Mouse (Mus musculus): ENCODE data around the gene Srsf11. TPM values are rescaled to one million over a fixed set of nuclear protein-coding genes. Genes with fewer than 3 reads are reported as not detected.

Gene Srsf11
- total RNA-seq, 2 experiments from 2014 or later = 227 to 277 TPM

GRCm38 (mm10) chr3:157993322-157993721 is 43.1 kb downstream of the Srsf11 start:
- ATAC-seq (replicated peaks; ENCODE audit: poor library complexity) = no peak

- ATAC-seq (replicated peaks; ENCODE audit: poor library complexity) = no peak
Observed at GRCm38 (mm10) chr3:157979619-157980018, 56.8 kb downstream of the Srsf11 start.

GRCm38 (mm10) chr3:157973236-157973635 is 63.2 kb downstream of the Srsf11 start:
- 0 out of 2 replicates have a peak, but pooled peaks have one; percentile 37 for ATAC-seq (replicated peaks; ENCODE audit: poor library complexity)

- ATAC-seq (replicated peaks; ENCODE audit: poor library complexity) = no peak
Observed at GRCm38 (mm10) chr3:157971151-157971550, 65.3 kb downstream of the Srsf11 start.

Other genes with a start within 250 kb of the Srsf11 start
- gene Cth, start 111.6 kb downstream of the Srsf11 start, total RNA-seq (2015) = 0.15 and 0.34 TPM in 2 replicates
- gene Cth, start 111.6 kb downstream of the Srsf11 start, total RNA-seq (2017) = 1.4 TPM in 1 of 2 replicates, not detected in the other
- gene Ankrd13c, start 89.4 kb downstream of the Srsf11 start, total RNA-seq (2015) = 47.7 and 50.0 TPM in 2 replicates
- 41.4 and 45.6 TPM in 2 replicates for gene Ankrd13c, start 89.4 kb downstream of the Srsf11 start, total RNA-seq (2017)
- gene Lrrc40, start within 50 bp of the Srsf11 start, total RNA-seq (2015) = 40.0 and 40.8 TPM in 2 replicates
- 36.8 and 42.8 TPM in 2 replicates for gene Lrrc40, start within 50 bp of the Srsf11 start, total RNA-seq (2017)